Mouse (Mus musculus) ES-E14 (cell line): ENCODE measurements around the gene Rabgap1.

ENCODE experiments used
- CHD2 ChIP-seq: IDR thresholded peaks from 2 replicates; pipeline ENCODE4 v1.6.1; 2014; ENCODE audit warnings: mild to moderate bottlenecking, low read depth, low read length, inconsistent platforms
- ZC3H11A ChIP-seq: IDR thresholded peaks from 2 replicates; pipeline ENCODE4 v1.6.1; 2012; ENCODE audit warnings: low read depth, mild to moderate bottlenecking, inconsistent platforms, low read length, borderline replicate concordance
- ZNF384 ChIP-seq: IDR thresholded peaks from 2 replicates; pipeline ENCODE4 v1.6.1; 2012; ENCODE audit warnings: low read depth, low read length, inconsistent platforms

DNA sequence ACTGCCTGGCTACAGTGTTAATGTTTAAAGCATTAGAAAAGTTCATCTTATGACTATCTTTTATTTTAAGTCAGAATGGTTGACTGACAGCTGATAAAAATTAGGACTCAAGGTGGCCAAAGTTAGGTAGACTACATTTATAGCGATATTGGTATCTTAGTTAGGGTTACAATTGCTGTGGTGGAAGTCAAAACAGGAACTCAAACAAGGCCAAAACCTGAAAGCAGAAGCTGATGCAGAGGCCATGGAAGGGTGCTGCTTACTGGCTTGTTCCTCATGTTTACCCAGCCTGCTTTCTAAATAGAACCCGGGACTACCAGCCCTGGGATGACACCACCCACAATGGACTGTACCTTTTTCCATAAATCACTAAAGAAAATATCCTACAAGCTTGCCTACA is 41.1 kb downstream of the Rabgap1 start:
- TF ChIP-seq ZC3H11A (no peak), ZNF384 (no peak), CHD2 (no peak)
